Mouse (Mus musculus) hindbrain, embryonic 15.5 days (tissue): ENCODE results near the gene Kcna1. TPM values are rescaled to one million over a fixed set of nuclear protein-coding genes. Genes with fewer than 3 reads are reported as not detected.

Experiments used
- ATAC-seq: fragments of 200-750 bp; cut with Nextera tagmentation; 2 replicates; pipeline ENCODE4 v1.8.0; 2017; ENCODE audit warnings: low read depth, moderate number of reproducible peaks, moderate TSS enrichment; ENCODE audit not compliant: low FRiP score
- H3K27ac ChIP-seq: fragments of 300-500 bp; sonication (generic); replicated peaks from 2 replicates; pipeline ENCODE4 v1.5.1; 2015; ENCODE audit warnings: mild to moderate bottlenecking, inconsistent platforms
- H3K27me3 ChIP-seq: fragments of 300-500 bp; sonication (generic); 2 replicates; pipeline ENCODE4 v1.6.1; 2015; ENCODE audit warnings: control low read depth, inconsistent platforms
- H3K36me3 ChIP-seq: fragments of 300-500 bp; sonication (generic); 2 replicates; pipeline ENCODE4 v1.6.1; 2015; ENCODE audit warnings: control low read depth, inconsistent platforms
- H3K4me1 ChIP-seq: fragments of 300-500 bp; sonication (generic); replicated peaks from 2 replicates; pipeline ENCODE4 v1.6.1; 2015; ENCODE audit warnings: control low read depth, inconsistent platforms
- H3K4me2 ChIP-seq: fragments of 300-500 bp; sonication (generic); 2 replicates; pipeline ENCODE4 v1.6.1; 2015; ENCODE audit warnings: moderate library complexity, mild to moderate bottlenecking, inconsistent platforms
- H3K4me3 ChIP-seq: fragments of 300-500 bp; sonication (generic); 2 replicates; pipeline ENCODE4 v1.5.1; 2015; ENCODE audit warnings: mild to moderate bottlenecking, inconsistent platforms
- H3K9ac ChIP-seq: fragments of 300-500 bp; sonication (generic); 2 replicates; pipeline ENCODE4 v1.6.1; 2015; ENCODE audit warnings: inconsistent platforms
- H3K9me3 ChIP-seq: fragments of 300-500 bp; sonication (generic); 2 replicates; pipeline ENCODE4 v1.6.1; 2016; ENCODE audit warnings: control low read depth, inconsistent platforms
- WGBS: fragments of 180-500 bp; shearing (Covaris S2); methylation state at CpG from one replicate; pipeline ENCODE4 v1.1.7; 2015; 5-methylcytosine and 5-hydroxymethylcytosine counted together
- polyA plus RNA-seq: library from polyadenylated mRNA; unstranded; fragments of >200 nt; fragmentation: Nextera tagmentation; extraction: Ambion mirVana; gene quantifications from 2 replicates; pipeline ENCODE4 v1.2.1, GENCODE M21; 2015

The Kcna1 gene
- polyA plus RNA-seq, 1 experiment from 2014 or later = 3.2 TPM

- H3K9ac ChIP-seq = no peak overlapping the region
- H3K4me3 ChIP-seq = no peak overlapping the region
- peak; percentile 43; the same call in 1 of the 2 replicates for ATAC-seq
- H3K4me2 ChIP-seq = no peak overlapping the region
- H3K36me3 ChIP-seq = no peaks in the 10 kb centered on the region
- H3K27me3 ChIP-seq = no peaks in the 10 kb centered on the region
- H3K4me1 ChIP-seq = 0 out of 2 replicates have a peak, but pooled peaks cover 3% of the 10 kb centered on the region
- no peaks in the 10 kb centered on the region for H3K9me3 ChIP-seq
- 77% methylated on average over 18 of the region's 18 CpGs for WGBS
- H3K27ac ChIP-seq = no peak overlapping the region
Observed at GRCm38 (mm10) chr6:126595805-126596629, 50.2 kb downstream of the Kcna1 start.

- Histone ChIP-seq H3K4me3 (no peak overlapping the region), H3K9ac (no peak overlapping the region), H3K4me1 (0 out of 2 replicates have a peak, but pooled peaks cover 3% of the 10 kb centered on the region), H3K36me3 (no peaks in the 10 kb centered on the region), H3K4me2 (no peak overlapping the region), H3K27ac (no peak overlapping the region), H3K9me3 (no peaks in the 10 kb centered on the region), H3K27me3 (no peaks in the 10 kb centered on the region)
- 51% methylated on average over 5 of the region's 5 CpGs for WGBS
- 0 out of 2 replicates have a peak, but pooled peaks have one; percentile 59 for ATAC-seq
Observed at GRCm38 (mm10) chr6:126595130-126595529, 51.1 kb downstream of the Kcna1 start.

- no peak overlapping the region for H3K4me3 ChIP-seq
- no peaks in the 10 kb centered on the region for H3K27me3 ChIP-seq
- 0 out of 2 replicates have a peak, but pooled peaks cover 3% of the 10 kb centered on the region for H3K4me1 ChIP-seq
- no peaks in the 10 kb centered on the region for H3K36me3 ChIP-seq
- no peak overlapping the region for H3K4me2 ChIP-seq
- ATAC-seq = no peak
- no peaks in the 10 kb centered on the region for H3K9me3 ChIP-seq
- H3K27ac ChIP-seq = no peak overlapping the region
- WGBS = 69% methylated on average over 8 of the region's 8 CpGs
- no peak overlapping the region for H3K9ac ChIP-seq
Observed at GRCm38 (mm10) chr6:126594365-126594764, 51.8 kb downstream of the Kcna1 start.

- no peak overlapping the region for H3K9ac ChIP-seq
- no peak for ATAC-seq
- no peak overlapping the region for H3K4me3 ChIP-seq
- H3K36me3 ChIP-seq = no peaks in the 10 kb centered on the region
- no peaks in the 10 kb centered on the region for H3K9me3 ChIP-seq
- WGBS = 79% methylated on average over 4 of the region's 4 CpGs
- no peak overlapping the region for H3K4me2 ChIP-seq
- no peaks in the 10 kb centered on the region for H3K27me3 ChIP-seq
- H3K4me1 ChIP-seq = 0 out of 2 replicates have a peak, but pooled peaks cover 3% of the 10 kb centered on the region
- no peak overlapping the region for H3K27ac ChIP-seq
Observed at GRCm38 (mm10) chr6:126593336-126593735, 52.8 kb downstream of the Kcna1 start.

Other genes starting within 250 kb of the Kcna1 start
- 2.9 and 3.2 TPM in 2 replicates for gene Kcna5, start 111.0 kb downstream of the Kcna1 start, polyA plus RNA-seq
- 22.3 and 24.4 TPM in 2 replicates for gene Kcna6, start 94.3 kb upstream of the Kcna1 start, polyA plus RNA-seq
- gene Ndufa9, start 202.8 kb upstream of the Kcna1 start, polyA plus RNA-seq = 185 and 194 TPM in 2 replicates
- 0.07 TPM in 1 of 2 replicates, not detected in the other for gene Akap3, start 206.7 kb upstream of the Kcna1 start, polyA plus RNA-seq